Mouse (Mus musculus) thymus, postnatal 10 days (tissue): ENCODE results near the gene Pnmal1.

Source experiments
- DNase-seq, 2 experiments: peaks; one replicate each; pipeline ENCODE4 v3.0.0; 2021; ENCODE audit warnings: low spot score in 2 of 2

Pnmal1 gene

DNA sequence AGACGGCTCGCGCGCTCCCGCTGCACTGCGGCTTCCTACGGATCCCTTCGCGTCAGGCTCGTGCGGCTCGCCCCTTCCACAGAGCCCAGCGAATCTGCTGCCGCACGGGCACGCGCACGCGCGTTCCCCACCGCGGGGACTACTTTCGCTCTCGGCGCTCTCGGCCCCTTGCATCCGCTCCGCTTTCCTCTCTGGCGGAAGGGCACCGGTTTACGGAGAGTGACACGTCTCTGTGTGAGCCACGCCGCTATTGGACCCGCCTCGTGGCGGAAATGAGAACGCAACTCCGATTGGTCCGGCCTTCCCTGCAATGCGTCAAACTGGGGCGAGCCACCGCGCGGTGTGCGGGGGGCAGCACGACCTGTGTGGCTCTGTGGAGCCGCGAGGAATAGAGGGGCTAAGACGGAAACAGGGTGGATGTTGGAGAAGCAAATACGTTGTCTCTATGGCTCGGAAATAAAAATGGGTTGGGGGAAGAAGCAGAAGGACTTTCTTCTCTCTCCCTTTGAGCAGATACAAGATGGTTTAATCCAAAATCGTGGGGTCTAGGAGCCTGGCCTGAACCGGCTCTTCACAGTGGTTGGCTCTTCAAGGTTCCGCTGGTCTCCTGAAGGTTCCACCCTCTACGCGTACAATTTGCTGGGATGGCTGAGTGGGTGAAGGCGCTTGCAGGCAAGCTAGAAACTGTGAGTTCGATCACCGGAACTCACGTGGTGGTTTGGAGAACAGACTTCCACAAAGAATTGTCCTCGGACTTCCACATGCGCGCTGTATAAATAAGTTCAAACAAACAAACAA lies 35.2 kb upstream of the Pnmal1 start, which contains the start of gene Calm3:
TSS of gene Calm3 (minus strand) at position 78 of the 798 bp plus-strand sequence.
- DNase-seq, result peak; percentile 99

DNA sequence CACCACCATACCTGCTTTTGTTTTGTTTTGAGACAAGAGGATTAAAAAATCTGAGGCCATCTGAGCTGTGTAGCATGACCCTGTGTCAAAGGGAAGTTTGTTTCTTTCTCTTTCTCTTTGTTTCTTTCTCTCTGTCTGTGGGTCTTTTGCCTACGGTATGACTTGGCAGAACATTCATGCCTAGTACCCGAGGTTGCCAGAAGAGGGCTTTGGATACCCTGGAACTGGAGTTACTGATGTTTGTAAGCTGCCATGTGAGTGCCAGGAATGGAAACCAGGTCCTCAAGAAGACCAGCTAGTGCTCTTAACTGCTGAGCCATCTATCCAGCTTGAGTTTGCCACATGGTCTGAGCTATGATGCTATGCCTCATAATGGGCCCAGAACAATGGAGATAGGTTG lies 31.1 kb upstream of the Pnmal1 start:
- DNase-seq, result no peak

DNA sequence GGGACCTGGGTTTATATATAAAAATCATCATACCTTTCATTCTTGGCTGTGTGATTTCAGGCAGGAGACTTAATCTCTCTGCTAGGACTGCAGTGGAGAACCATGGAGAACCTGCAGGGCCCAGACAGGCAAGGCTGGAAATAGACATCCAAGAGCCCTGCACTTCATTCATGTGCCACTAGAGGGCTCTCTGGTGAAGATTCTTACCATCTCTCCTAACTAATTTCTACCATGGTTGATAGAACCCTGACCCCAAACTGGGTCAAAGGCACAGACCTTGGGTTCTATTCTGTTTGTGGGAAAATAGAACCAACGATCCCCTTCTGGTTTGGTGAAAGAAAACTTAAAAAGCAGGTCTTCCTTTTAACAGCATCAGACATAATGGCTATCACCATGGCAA lies 28.6 kb upstream of the Pnmal1 start:
- DNase-seq, result peak; percentile 33 to 67

DNA sequence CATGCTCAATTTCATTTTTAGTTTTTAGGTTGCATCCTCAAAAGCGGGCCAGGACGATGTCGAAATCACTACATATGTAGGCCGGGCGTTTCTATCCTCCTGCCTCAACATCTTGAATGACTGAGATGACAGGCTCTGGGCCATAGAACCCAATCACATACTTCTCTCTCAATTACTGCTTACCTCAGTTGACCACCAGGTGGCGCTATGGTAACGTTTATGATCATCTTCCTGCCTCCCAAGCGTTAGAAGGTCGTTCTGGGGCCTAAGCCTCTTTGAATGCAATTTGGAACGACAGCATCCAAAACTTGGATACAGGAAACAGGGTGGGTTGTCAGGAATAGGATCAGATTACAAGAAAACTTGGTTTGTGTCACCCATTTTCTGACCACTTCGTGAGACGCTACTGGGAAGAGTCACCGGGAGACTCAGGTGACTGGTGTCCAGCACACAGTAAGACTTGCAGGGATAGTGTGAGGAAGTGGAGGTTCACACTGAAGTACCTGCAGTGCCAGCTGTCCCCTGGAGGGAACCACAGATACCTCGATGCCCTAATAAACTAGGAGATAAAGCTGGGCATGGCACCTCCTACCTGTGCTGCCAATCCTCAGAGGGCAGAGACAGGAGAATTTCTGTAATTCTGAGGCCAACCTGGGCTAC lies 27.4 kb upstream of the Pnmal1 start:
- peak; percentile 68 to 86 for DNase-seq

DNA sequence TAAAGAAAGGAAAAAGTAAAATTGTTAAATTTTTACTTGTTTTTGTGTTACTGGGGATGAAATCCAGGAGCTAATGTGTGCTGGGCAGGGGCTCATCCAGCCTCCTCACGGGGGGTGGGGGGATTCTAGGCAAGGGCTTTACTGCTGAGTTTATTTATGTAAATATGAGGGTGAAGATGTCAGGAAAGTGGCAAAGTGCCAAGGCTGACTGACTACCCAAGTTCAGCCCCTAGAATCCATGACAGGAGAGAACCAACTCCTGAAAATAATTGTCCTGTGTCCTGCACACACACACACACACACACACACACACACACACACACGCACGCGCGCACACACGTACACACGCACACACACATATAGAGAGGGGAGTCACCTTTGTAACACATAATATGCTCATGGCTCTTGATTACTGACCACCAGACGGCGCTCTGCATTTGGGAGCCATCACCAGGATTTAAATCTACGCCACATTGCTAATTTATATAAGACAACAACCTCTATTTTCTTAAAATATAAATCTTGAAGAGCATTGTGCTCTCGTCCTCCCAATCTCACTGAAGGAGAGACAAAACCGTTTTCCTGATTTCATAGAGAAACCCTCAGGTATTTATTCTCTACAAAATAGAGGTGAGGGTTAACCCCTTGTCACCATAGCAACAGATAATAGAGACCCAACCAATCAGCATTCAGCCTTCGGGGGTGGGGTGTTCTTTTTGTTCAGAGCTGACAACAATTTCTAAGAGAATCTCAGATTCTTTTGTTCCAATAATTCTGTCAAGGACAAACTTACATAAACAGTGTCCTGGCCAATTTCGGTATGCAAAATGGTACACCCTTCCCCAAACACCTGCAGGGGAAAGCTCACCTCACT lies 26.5 kb upstream of the Pnmal1 start:
- peak in 1 of 2 experiments; percentile 74 for DNase-seq

DNA sequence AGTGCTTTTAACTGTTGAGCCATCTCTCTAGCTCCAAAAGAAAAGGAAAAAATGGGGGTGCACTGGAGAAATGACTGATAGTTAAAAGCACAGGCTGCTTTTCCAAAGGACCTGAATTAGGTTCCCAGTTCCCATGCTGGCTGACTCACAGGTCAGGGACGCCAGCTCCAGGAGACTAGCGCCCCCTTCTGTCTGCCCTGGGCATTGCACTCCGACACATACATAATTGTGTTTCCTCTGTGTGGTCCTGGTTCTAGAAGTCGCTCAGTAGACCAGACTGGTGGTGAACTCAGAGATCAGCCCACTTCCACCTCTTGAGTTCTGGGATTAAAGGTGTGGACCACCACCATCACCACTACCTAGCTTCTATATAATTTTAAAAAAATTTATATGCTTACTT lies 22.2 kb upstream of the Pnmal1 start:
- DNase-seq, result no peak

DNA sequence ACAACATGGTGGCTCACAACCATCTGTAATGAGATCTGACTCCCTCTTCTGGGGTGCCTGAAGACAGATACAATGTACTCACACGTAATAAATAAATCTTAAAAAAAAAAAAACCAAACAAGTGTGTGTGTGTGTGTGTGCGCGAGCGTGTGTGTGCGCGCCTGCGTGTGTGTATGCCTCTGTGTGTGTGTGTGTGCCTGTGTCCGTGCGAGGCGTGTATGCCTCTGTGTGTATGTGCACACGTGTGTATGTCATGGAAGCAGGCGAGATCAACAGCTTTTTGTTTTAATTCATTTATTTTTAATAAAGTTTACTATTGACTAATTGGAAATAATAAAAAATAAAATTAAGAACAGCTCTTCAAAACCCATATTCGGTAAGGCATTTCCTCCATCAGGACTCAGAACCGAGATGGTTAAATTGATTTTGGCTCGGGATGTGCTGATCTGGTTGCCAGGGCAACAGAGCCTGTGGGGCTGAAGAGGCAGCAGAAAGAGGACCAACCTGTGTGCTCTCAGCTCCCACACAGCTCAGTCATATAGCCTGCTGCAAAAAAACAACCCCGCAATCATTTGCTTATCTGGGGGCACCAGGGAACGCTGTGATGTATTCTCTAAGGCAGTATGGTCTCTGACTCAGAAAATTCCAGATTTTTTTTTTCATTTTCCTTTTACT lies 21.2 kb upstream of the Pnmal1 start:
- no peak for DNase-seq

DNA sequence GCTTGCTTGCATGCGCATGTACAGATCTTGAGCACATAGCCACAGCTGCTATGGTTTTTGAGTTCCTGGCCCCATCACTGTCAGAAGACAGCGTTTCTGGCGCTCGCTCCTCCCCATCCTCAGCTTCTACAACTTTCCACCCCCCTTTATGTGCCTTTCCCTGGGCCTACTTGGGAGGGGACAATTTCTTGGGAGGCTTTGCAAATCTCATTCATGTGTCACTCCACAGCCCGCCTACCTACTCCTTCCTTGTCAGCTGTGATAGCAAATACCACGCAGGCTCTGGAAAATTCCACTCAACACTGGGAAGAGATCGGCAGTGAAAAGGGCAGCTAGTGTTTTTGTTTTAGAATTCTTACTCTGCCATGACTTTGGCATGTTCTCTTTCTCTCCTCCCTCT lies 19.2 kb upstream of the Pnmal1 start:
- no peak for DNase-seq

DNA sequence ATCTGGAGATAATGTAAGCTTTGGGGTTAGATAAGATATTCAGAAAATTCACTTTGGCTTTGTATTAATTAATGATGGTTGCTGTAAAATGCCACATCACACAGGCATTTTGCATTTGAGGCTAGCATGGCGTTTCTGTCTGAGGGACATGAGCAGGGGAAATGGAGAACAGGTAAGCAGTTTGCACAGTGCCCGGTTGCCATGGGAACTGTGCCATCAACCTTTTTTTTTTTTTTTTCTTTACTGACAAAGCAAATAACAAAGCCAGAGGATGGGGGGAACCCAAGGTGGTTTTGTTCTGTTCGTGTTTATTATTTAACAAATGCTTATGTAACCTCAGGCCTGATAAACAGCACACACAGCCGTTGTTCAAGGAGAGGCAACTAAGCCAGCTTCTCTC lies 16.6 kb upstream of the Pnmal1 start:
- no peak for DNase-seq

DNA sequence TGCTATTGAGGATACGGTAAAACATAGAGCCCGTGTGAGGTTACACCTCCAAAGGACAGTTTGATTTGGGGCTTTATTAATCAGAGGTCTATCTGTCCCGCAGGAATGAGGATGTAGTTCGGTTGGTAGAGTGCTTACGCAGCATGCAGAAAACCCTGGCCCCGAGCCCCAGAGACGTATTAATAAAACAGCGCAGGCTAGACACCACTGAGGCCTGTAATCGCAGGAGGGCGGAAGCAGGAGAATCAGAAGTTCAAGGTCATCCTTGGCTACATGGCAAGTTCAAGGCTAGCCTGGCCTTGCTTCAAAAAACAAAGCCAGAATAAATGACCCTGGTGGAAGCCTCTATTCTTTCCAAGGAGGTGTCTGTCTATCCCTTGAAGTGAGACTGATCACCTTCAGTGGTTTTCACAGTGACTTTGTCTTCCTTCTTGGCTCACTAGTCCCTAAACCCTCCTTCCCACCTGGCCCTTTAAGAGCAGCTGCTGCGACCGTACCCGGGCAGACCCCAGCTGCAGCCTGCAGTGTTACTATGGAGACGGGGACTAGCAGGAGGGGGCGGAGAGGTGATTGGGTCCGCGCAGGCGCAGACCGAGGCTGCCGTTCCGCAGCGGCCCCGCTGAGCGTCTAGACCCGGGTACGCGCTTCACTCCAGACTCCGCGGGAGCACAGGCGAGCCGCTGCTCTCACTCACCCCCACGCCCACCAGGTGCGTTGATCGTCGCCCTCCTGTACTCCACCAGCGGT lies 15.2 kb upstream of the Pnmal1 start, which contains the start of gene Pnmal2:
TSS of gene Pnmal2 (plus strand) at position 622 of the 747 bp plus-strand sequence.
- DNase-seq, result peak; percentile 94 to 95

DNA sequence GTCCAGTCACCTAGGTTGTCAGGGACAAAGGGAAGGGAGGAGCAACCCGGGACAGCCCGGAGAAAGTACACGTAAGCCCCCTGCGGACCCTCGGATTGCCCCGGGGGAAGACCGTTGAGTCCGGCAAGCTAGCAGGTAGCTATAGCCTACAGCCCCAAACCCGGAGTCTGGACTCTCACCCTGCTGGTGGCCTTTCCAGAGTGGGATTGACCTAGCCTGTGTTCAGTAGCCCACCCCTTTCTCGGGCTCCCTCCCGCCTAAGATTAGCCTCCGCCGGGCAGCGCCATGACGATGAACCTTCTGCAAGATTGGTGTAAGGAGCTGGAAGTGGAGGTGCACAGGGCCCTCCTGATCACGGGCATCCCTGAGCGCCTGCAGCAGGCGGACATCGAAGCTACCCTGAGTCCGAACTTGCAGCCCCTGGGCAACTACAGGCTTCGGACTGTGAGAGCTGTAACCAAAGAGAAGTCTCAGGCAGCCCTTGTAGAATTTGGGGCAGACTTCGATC lies 14.6 kb upstream of the Pnmal1 start:
- DNase-seq, result no peak

DNA sequence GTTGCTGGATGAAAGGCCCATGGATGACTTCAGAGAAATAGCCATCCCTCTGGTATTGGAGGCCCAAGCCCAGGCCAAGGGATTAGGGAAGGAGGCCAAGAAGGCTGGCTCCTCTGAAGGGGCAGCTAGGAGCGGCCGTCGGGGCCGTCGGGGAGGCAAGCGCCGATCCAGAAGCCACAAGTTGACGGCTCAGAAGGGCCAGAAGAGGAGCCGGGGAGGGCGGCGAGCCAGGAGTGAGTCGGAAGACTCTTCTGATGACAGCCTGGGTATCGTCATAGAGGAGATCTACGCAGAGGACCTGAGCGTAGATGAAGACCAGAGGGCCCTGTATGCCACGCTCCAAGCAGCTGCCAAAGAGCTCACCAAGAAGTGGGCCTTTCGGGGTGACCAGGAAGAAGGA lies 14.1 kb upstream of the Pnmal1 start:
- DNase-seq, result no peak

DNA sequence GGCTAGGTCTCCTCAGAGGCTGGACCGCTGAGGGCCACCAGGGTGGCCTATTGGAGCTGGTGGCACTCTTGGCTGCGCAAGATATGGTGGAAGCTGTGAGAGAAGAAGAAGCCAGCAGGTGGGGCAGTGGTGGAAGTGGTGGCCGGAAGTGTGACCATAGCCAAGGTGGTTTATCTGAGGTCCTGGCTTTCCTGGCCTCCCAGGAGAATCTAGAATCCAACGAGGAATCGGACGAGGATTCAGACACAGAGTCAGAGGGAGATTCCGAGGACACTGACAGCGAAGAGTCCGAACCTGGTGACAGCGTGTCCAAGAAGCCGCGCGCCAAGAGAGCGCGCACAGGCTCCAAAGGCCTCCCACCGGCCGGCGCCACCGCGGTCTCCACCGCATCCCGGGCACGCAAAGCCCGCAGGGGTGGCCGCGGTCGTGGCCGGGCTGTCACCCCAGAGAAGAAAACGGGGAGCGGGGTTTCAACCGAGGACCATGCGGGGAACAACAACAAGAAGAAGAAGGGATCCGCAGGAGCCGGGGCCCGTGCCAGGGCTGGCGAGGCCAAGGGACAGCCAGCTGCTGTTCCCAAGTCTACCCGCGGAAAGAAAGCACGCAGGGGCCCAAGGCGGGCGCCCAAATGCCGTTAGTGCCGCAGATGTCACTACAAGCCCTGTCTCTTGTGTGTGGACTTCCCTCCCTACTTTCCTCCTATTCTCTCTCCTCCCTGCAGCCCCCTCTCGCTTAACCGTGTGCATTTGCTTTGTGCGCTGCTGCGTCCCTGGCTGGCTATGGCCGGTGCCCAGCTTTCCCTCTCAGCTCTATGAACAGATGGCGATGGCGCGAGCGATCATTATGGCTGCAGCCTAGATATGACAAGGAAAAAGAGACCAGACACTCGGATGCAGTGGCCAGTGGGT lies 12.8 kb upstream of the Pnmal1 start:
- no peak for DNase-seq

DNA sequence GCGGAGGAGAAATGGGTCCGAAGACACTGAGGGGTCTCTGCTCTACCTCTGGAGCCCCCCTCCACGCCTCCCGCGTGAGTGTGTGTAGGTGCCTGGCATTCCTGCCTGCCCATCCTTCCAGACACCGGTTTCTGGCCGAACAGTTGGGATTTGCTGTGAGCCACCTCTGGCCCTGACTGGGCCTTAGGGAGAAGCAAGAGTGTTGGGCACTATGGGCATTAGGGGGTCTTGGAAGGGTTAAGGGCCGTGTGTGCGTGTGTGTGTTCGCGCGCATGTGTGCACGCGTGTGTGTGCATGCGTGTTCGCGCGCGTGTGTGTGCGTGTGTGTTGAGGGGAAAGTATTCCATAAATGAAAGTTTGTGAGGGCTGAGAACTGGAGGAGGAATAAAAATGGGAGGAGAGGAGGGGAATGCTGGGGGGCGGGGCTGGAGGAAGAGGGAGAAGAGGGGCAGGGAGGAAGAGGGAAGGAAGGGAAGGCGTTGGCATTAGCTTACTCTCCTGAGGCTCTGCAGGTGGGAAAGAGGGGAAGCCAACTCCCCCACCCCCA lies 12.1 kb upstream of the Pnmal1 start:
- DNase-seq, result no peak

DNA sequence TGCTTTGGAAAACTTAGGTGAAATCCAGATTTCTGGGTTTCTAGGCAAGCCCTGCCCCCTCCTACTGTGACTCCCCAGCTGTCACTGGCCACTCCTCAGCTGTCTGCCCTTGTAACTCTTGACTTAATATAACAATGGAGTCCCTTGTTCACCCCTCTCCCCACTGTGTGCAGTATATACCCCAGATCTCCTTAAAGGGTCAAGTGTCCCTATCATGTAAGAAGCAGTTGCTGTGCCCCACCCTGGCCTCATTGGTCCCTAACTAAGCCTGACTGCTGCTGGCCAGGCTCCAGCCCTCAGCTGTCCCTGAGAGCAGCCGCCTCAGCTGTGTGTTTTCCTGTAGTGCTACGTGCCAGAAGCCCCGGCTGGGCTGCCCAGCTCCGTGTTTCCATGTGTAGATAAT lies 11.5 kb upstream of the Pnmal1 start:
- DNase-seq, result no peak

DNA sequence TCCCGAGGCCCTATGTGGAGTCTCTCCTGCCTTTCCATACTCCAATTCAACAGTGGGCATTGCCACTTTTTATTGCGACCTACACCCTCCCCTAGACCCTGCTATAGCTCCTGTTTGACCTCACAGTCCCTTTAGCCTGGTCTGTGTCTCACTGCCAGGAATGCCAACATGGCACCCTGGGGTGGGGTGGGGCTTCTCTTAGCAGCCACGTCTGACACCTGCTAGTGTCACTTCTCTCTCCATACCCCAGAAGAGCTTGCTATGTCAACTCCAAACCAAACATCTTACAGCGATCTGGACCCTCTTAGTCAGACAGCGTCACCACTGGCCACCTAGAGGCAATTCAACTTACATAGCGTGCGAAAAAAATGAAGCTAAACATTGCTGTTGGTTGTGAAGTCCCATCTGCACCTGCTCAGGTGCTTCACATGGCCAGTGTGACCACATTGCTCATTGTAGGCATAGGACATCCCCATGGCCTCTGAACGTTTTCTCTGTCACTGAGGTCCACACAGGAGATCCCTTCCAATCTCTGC lies 10.5 kb upstream of the Pnmal1 start:
- DNase-seq, result no peak

DNA sequence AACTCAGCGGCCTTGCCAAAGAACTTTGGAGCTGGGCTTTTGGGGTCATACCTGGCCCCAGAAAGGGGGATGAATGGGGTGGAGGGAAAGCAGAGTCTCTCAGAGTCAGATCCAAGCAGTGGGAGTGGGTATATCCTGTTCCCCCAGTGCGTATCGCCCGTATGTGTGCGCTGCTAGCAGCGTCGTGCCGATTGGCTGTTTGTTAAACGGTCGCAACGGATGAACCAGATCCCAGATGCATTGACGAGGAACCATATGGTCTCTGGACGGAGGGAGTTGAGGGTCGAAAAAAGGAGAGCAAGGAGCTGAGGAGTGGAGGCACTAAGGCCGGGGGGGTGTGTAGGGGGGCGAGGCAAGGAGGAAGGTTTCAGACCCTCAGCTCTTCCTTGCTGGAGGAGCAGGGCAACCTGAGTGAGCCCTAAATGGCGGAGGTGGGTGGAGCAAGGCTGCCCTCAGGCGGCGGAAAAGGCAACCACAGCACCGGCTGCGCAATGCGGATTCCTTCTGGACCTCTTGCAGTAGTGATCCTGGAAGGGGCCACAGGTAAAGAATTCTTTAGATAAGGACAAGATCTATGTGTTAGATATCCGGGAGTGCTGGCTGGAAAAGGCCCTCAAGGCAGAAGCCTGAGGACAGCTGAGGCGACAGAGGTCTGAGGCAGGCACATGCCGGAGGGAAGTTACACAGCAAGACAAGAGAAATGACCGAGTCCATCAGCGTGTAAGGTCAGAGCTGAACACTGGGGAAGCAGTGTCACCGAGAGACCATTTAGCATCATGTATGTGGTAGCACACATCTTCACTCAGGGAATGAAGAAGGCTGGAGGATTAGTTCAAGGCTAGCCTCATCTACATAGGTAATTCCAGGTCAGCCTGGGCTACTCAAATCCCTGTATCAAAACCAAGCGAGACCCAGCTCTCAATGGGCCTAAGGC lies 9.3 kb upstream of the Pnmal1 start:
- peak; percentile 65 to 82 for DNase-seq
